Mouse (Mus musculus): Measurements from ENCODE around the gene Aire. TPM values are rescaled to one million over a fixed set of nuclear protein-coding genes. Genes with fewer than 3 reads are reported as not detected.

Aire gene
- polyA plus RNA-seq, 1 experiment: 23.5 TPM

- Histone ChIP-seq H3K9me3 (replicated peaks; ENCODE audit: control insufficient read depth, insufficient read depth, low read length, poor library complexity, severe bottlenecking) (no peaks in the 10 kb centered on the region), H3K36me3 (ENCODE audit: control insufficient read depth, insufficient read depth, low read length, poor library complexity, severe bottlenecking) (peaks cover 11% of the 10 kb centered on the region; the same call in 1 of the 2 replicates), H3K4me1 (ENCODE audit: control insufficient read depth, insufficient read depth, low read length) (no peaks in the 10 kb centered on the region), H3K27ac (ENCODE audit: insufficient read depth, low read length) (no peak overlapping the region), H3K27me3 (ENCODE audit: control insufficient read depth, insufficient read depth, low read length, poor library complexity, severe bottlenecking) (no peaks in the 10 kb centered on the region), H3K4me3 (ENCODE audit: low read depth, low read length) (no peak overlapping the region), H3K9ac (ENCODE audit: low read depth, poor library complexity, severe bottlenecking) (no peak overlapping the region)
- TF ChIP-seq POLR2A (IDR thresholded peaks at IDR 0.05; ENCODE audit: insufficient read depth, low read length) (no peak), EP300 (IDR thresholded peaks at IDR 0.05; ENCODE audit: insufficient read depth, low read depth, low read length) (no peak), CTCF (IDR thresholded peaks at IDR 0.05; ENCODE audit: low read depth, low read length) (no peak)
Observed at GRCm38 (mm10) chr10:78077862-78078261, 34.5 kb upstream of the Aire start.

DNA sequence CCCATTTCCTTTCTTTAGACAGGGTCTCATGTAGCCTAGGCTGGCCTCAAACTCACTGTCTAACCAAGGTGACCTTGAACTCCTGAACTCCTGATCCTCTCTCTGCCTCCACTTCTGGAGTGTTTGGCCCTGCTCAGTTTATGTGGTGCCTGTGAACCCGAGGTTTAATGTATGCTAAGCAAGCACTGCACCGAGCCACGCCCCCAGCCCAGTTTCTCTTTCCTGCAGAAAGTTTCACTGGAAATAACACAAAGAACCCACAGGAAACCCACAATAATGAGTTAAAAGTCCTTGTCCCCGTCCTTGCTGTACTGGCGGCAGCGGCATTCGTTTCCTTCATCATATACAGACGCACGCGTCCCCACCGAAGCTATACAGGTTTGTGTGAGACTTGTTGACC is 31.6 kb upstream of the Aire start:
- Histone ChIP-seq H3K9ac (ENCODE audit: low read depth, poor library complexity, severe bottlenecking) (no peak overlapping the region), H3K36me3 (ENCODE audit: control insufficient read depth, insufficient read depth, low read length, poor library complexity, severe bottlenecking) (peaks cover 23% of the 10 kb centered on the region), H3K27ac (ENCODE audit: insufficient read depth, low read length) (no peak overlapping the region), H3K4me3 (ENCODE audit: low read depth, low read length) (no peak overlapping the region), H3K4me1 (ENCODE audit: control insufficient read depth, insufficient read depth, low read length) (no peaks in the 10 kb centered on the region), H3K27me3 (ENCODE audit: control insufficient read depth, insufficient read depth, low read length, poor library complexity, severe bottlenecking) (no peaks in the 10 kb centered on the region), H3K9me3 (replicated peaks; ENCODE audit: control insufficient read depth, insufficient read depth, low read length, poor library complexity, severe bottlenecking) (no peaks in the 10 kb centered on the region)
- TF ChIP-seq CTCF (IDR thresholded peaks at IDR 0.05; ENCODE audit: low read depth, low read length) (no peak), POLR2A (IDR thresholded peaks at IDR 0.05; ENCODE audit: insufficient read depth, low read length) (no peak), EP300 (IDR thresholded peaks at IDR 0.05; ENCODE audit: insufficient read depth, low read depth, low read length) (no peak)

DNA sequence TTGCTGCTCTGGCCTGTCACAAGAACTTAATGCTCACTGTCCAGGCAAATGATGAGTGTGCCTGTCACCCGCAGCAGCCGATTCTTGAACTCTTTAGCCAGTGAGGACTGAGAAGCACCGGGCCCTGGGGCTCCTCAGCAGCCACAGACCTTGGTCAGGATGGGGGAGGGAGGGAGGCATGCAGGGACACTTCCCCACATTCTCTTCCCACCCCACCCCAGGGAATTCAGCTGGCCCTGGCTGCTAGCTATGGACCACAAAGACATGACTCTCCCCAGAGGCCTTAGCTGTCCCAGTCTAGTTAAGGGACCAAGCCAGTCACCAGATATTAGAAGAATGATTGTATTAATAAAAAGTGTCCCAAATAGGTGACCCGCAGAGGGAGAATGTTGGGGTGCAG is 30.7 kb upstream of the Aire start:
- Histone ChIP-seq H3K36me3 (ENCODE audit: control insufficient read depth, insufficient read depth, low read length, poor library complexity, severe bottlenecking) (peaks cover 23% of the 10 kb centered on the region), H3K27ac (ENCODE audit: insufficient read depth, low read length) (no peak overlapping the region)
- TF ChIP-seq EP300 (IDR thresholded peaks at IDR 0.05; ENCODE audit: insufficient read depth, low read depth, low read length): no peak
- no peak for TF ChIP-seq CTCF (IDR thresholded peaks at IDR 0.05; ENCODE audit: low read depth, low read length)
- TF ChIP-seq POLR2A (IDR thresholded peaks at IDR 0.05; ENCODE audit: insufficient read depth, low read length): no peak

GRCm38 (mm10) chr10:78069101-78070011 is 25.9 kb upstream of the Aire start, which contains the start of gene Icosl:
TSS of gene Icosl (plus strand) at chr10:78069302.
- Histone ChIP-seq H3K9me3 (replicated peaks; ENCODE audit: control insufficient read depth, insufficient read depth, low read length, poor library complexity, severe bottlenecking) (no peaks in the 10 kb centered on the region), H3K4me3 (ENCODE audit: low read depth, low read length) (peak within 1 kb of the TSS; percentile 79), H3K27me3 (ENCODE audit: control insufficient read depth, insufficient read depth, low read length, poor library complexity, severe bottlenecking) (no peaks in the 10 kb centered on the region), H3K4me1 (ENCODE audit: control insufficient read depth, insufficient read depth, low read length) (peaks cover 4% of the 10 kb centered on the region), H3K36me3 (ENCODE audit: control insufficient read depth, insufficient read depth, low read length, poor library complexity, severe bottlenecking) (peaks cover 17% of the 10 kb centered on the region), H3K27ac (ENCODE audit: insufficient read depth, low read length) (0 out of 2 replicates have a peak within 1 kb of the TSS, but pooled peaks have one; percentile 20), H3K9ac (ENCODE audit: low read depth, poor library complexity, severe bottlenecking) (peak within 1 kb of the TSS; percentile 84)
- TF ChIP-seq POLR2A (IDR thresholded peaks at IDR 0.05; ENCODE audit: insufficient read depth, low read length) (no peak), CTCF (IDR thresholded peaks at IDR 0.05; ENCODE audit: low read depth, low read length) (peak; percentile 14), EP300 (IDR thresholded peaks at IDR 0.05; ENCODE audit: insufficient read depth, low read depth, low read length) (no peak)

More for the DNA sequence above, 30.7 kb upstream of the Aire start:
- H3K4me3 ChIP-seq (ENCODE audit: low read depth, low read length): no peak overlapping the region
- H3K4me1 ChIP-seq (ENCODE audit: control insufficient read depth, insufficient read depth, low read length): no peaks in the 10 kb centered on the region
- no peaks in the 10 kb centered on the region for H3K27me3 ChIP-seq (ENCODE audit: control insufficient read depth, insufficient read depth, low read length, poor library complexity, severe bottlenecking)
- no peaks in the 10 kb centered on the region for H3K9me3 ChIP-seq (replicated peaks; ENCODE audit: control insufficient read depth, insufficient read depth, low read length, poor library complexity, severe bottlenecking)
- H3K9ac ChIP-seq (ENCODE audit: low read depth, poor library complexity, severe bottlenecking): no peak overlapping the region

GRCm38 (mm10) chr10:78068541-78068940 is 25.1 kb upstream of the Aire start:
- Histone ChIP-seq H3K4me3 (ENCODE audit: low read depth, low read length) (peak overlapping the region; percentile 6; the same call in 1 of the 2 replicates), H3K9me3 (replicated peaks; ENCODE audit: control insufficient read depth, insufficient read depth, low read length, poor library complexity, severe bottlenecking) (no peaks in the 10 kb centered on the region), H3K9ac (ENCODE audit: low read depth, poor library complexity, severe bottlenecking) (peak overlapping the region; percentile 84), H3K36me3 (ENCODE audit: control insufficient read depth, insufficient read depth, low read length, poor library complexity, severe bottlenecking) (peaks cover 20% of the 10 kb centered on the region), H3K27me3 (ENCODE audit: control insufficient read depth, insufficient read depth, low read length, poor library complexity, severe bottlenecking) (no peaks in the 10 kb centered on the region), H3K27ac (ENCODE audit: insufficient read depth, low read length) (no peak overlapping the region), H3K4me1 (ENCODE audit: control insufficient read depth, insufficient read depth, low read length) (peaks cover 4% of the 10 kb centered on the region)
- TF ChIP-seq CTCF (IDR thresholded peaks at IDR 0.05; ENCODE audit: low read depth, low read length) (no peak), POLR2A (IDR thresholded peaks at IDR 0.05; ENCODE audit: insufficient read depth, low read length) (no peak)

DNA sequence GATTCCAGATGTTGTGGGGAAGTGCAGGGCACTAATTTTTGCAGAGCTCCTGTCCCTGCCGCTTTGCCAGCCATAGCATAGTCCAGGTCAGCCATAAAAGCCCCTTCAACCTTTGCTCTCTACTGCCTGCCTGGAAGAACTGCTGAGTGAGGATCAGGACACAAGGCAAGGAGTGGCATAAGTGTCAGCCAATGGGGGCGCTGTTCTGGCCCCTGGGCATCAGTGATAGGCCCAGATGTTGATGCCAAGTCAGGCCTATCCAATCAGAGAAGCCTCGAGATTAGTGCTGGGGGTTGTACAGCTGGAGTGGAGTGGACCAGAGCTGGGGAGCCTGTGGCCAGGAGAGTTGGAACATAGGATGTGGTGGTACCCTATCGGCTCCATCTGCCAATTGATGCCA is 23.8 kb upstream of the Aire start:
- TF ChIP-seq POLR2A (IDR thresholded peaks at IDR 0.05; ENCODE audit: insufficient read depth, low read length) (no peak), CTCF (IDR thresholded peaks at IDR 0.05; ENCODE audit: low read depth, low read length) (peak; percentile 33)
- H3K27me3 ChIP-seq (ENCODE audit: control insufficient read depth, insufficient read depth, low read length, poor library complexity, severe bottlenecking): no peaks in the 10 kb centered on the region

More for the DNA sequence above, 23.8 kb upstream of the Aire start:
- no peak overlapping the region for H3K27ac ChIP-seq (ENCODE audit: insufficient read depth, low read length)
- H3K9ac ChIP-seq (ENCODE audit: low read depth, poor library complexity, severe bottlenecking): no peak overlapping the region
- peaks cover 4% of the 10 kb centered on the region for H3K4me1 ChIP-seq (ENCODE audit: control insufficient read depth, insufficient read depth, low read length)
- H3K4me3 ChIP-seq (ENCODE audit: low read depth, low read length): no peak overlapping the region
- peaks cover 22% of the 10 kb centered on the region for H3K36me3 ChIP-seq (ENCODE audit: control insufficient read depth, insufficient read depth, low read length, poor library complexity, severe bottlenecking)
- no peaks in the 10 kb centered on the region for H3K9me3 ChIP-seq (replicated peaks; ENCODE audit: control insufficient read depth, insufficient read depth, low read length, poor library complexity, severe bottlenecking)
